Mouse (Mus musculus) intestine, embryonic 14.5 days (tissue): ENCODE data around the gene Grid2ip. TPM values are rescaled to one million over a fixed set of nuclear protein-coding genes. Genes with fewer than 3 reads are reported as not detected.
A peak's percentile ranks its signal among the peaks of the same experiment; 100 is the strongest.

ENCODE experiments used
- ATAC-seq: fragments of 200-750 bp; cut with Nextera tagmentation; replicated peaks from 2 replicates; pipeline ENCODE4 v1.8.0; 2017; ENCODE audit warnings: low read depth, moderate number of reproducible peaks, moderate TSS enrichment, moderate library complexity; ENCODE audit not compliant: low FRiP score, low TSS enrichment
- DNase-seq: peaks from one replicate; pipeline ENCODE4 v3.0.0-alpha.2; 2018; ENCODE audit warnings: low spot score
- H3K27ac ChIP-seq: fragments of 300-500 bp; sonication (generic); 2 replicates; pipeline ENCODE4 v1.5.1; 2014; ENCODE audit warnings: low read depth, mild to moderate bottlenecking, control low read depth
- H3K27me3 ChIP-seq: fragments of 300-500 bp; sonication (generic); replicated peaks from 2 replicates; pipeline ENCODE4 v1.6.1; 2014; ENCODE audit warnings: low read length, control low read depth; ENCODE audit not compliant: control insufficient read depth, insufficient read depth
- H3K36me3 ChIP-seq: fragments of 300-500 bp; sonication (generic); 2 replicates; pipeline ENCODE4 v1.6.1; 2014; ENCODE audit warnings: low read length, control low read depth; ENCODE audit not compliant: control insufficient read depth, insufficient read depth
- H3K4me1 ChIP-seq: fragments of 300-500 bp; sonication (generic); replicated peaks from 2 replicates; pipeline ENCODE4 v1.6.1; 2014; ENCODE audit warnings: low read length, control low read depth, mixed read lengths; ENCODE audit not compliant: control insufficient read depth, insufficient read depth
- H3K4me2 ChIP-seq: fragments of 300-500 bp; sonication (generic); 2 replicates; pipeline ENCODE4 v1.6.1; 2014; ENCODE audit warnings: low read length
- H3K4me3 ChIP-seq: fragments of 300-500 bp; sonication (generic); 2 replicates; pipeline ENCODE4 v1.5.1; 2014; ENCODE audit warnings: low read depth, low read length, control low read depth, mixed read lengths
- H3K9ac ChIP-seq: fragments of 300-500 bp; sonication (generic); 2 replicates; pipeline ENCODE4 v1.6.1; 2014; ENCODE audit warnings: mild to moderate bottlenecking, low read length
- H3K9me3 ChIP-seq: fragments of 300-500 bp; sonication (generic); 2 replicates; pipeline ENCODE4 v1.6.1; 2016; ENCODE audit warnings: low read length, control low read depth; ENCODE audit not compliant: control insufficient read depth
- WGBS: fragments of 180-500 bp; shearing (Covaris S2); extraction: QIAGEN DNeasy Blood & Tissue Kit; methylation state at CpG from one replicate; pipeline ENCODE4 v1.1.7; 2014; 5-methylcytosine and 5-hydroxymethylcytosine counted together
- polyA plus RNA-seq: library from polyadenylated mRNA; unstranded; fragments of >200 nt; fragmentation: Nextera tagmentation; extraction: Ambion mirVana; gene quantifications from 2 replicates; pipeline ENCODE4 v1.2.1, GENCODE M21; 2014

Grid2ip gene
- polyA plus RNA-seq, 1 experiment from 2014 or later = 0.30 TPM

- WGBS = 48% methylated on average over 2 of the region's 2 CpGs
- Histone ChIP-seq H3K4me1 (no peaks in the 10 kb centered on the region), H3K9me3 (no peaks in the 10 kb centered on the region), H3K4me2 (no peak overlapping the region), H3K27ac (no peak overlapping the region), H3K9ac (no peak overlapping the region), H3K4me3 (no peak overlapping the region), H3K27me3 (no peaks in the 10 kb centered on the region), H3K36me3 (no peaks in the 10 kb centered on the region)
- ATAC-seq = no peak
- no peak for DNase-seq
These were observed 38.5 kb downstream of the Grid2ip start for GRCm38 (mm10) chr5:143395649-143396048.

DNA sequence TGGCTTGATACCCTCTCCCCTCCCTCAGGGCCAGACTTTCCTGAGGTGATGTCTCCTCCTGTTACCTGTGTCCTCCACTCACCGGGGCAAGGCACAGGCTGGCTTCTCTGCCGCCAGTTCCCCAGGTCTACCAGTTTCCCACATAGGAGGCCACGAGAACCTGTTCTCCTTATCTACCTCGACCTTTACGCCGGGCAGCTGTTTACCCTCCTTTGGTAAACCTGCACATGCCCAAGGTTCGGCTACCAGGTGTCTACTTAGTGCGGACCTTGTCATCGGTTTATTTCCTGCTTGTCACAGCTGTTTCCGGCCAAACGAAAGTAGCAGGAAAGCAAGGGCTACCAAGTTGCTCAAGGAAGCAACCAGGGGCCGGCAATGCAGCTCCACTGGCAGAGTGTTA lies 43.4 kb downstream of the Grid2ip start:
- peak; percentile 71 for DNase-seq
- Histone ChIP-seq H3K9ac (no peak overlapping the region), H3K4me3 (no peak overlapping the region), H3K4me2 (no peak overlapping the region), H3K4me1 (peaks cover 17% of the 10 kb centered on the region), H3K27me3 (no peaks in the 10 kb centered on the region), H3K9me3 (no peaks in the 10 kb centered on the region), H3K27ac (peak overlapping the region; percentile 51; the same call in 1 of the 2 replicates), H3K36me3 (peaks cover 4% of the 10 kb centered on the region)
- whole genome bisulfite sequencing = 75% methylated on average over 12 of the region's 12 CpGs
- no peak; the same call in 1 of the 2 replicates for ATAC-seq

- 47% methylated on average over 2 of the region's 2 CpGs for WGBS
These were observed 44.4 kb downstream of the Grid2ip start for GRCm38 (mm10) chr5:143401556-143401955.

GRCm38 (mm10) chr5:143403221-143404147 lies 46.3 kb downstream of the Grid2ip start, which contains the start of gene Kdelr2:
TSS of gene Kdelr2 (plus strand) at chr5:143403838.
- WGBS = under 1% methylated on average over 71 of the region's 72 CpGs
- Histone ChIP-seq H3K9me3 (no peaks in the 10 kb centered on the region), H3K36me3 (peaks cover 32% of the 10 kb centered on the region), H3K4me2 (peak within 1 kb of the TSS; percentile 83), H3K27me3 (no peaks in the 10 kb centered on the region), H3K4me1 (peaks cover 18% of the 10 kb centered on the region), H3K27ac (peak within 1 kb of the TSS; percentile 88), H3K9ac (peak within 1 kb of the TSS; percentile 79), H3K4me3 (peak within 1 kb of the TSS; percentile 99)
- peak; percentile 92 for DNase-seq
- peak; percentile 94 for ATAC-seq

More at GRCm38 (mm10) chr5:143401556-143401955, 44.4 kb downstream of the Grid2ip start:
- ATAC-seq (no peak), DNase-seq (no peak)
- Histone ChIP-seq H3K36me3 (peaks cover 14% of the 10 kb centered on the region), H3K4me1 (peaks cover 18% of the 10 kb centered on the region), H3K27me3 (no peaks in the 10 kb centered on the region), H3K27ac (no peak overlapping the region), H3K4me3 (no peak overlapping the region), H3K9ac (no peak overlapping the region), H3K9me3 (no peaks in the 10 kb centered on the region), H3K4me2 (no peak overlapping the region)

DNA sequence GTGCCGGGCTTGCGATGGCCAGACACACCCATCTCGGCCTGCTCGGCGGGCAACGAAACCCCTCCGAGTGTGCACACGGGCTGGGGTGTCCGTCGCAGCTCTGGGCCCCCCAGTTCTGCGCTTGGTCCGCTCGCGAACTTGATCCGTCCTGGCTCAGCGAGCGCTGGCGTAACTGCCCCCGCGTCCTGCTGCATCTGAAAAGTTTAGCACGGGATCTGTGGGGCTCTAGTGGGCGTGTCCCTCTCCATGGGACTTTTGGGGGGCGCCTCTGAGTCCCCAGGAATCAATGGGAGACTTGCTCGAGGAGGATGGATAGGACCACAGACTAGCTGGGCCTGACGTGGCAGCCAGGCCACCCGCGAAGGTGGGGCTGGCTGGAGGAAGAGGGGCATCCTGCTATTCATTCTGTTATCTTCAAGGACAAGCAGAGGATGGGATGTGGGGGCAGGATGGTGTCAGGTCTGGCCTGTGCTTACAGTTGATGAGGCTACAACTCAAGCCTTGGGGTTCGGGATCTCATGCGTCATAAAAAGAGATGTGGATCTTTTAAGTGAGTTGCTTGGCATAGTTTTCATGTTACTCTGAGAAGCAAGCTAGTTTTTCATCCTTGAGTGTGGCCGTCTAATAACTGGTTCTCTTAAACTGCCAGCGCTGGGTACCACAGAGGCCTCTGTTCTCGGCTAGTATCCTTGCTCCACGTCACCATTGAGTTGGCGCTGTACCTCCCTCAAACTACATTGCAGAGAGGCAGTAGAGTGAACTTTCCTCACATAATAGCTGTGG lies 47.2 kb downstream of the Grid2ip start:
- Histone ChIP-seq H3K9me3 (no peaks in the 10 kb centered on the region), H3K36me3 (peaks cover 38% of the 10 kb centered on the region), H3K4me3 (peak overlapping the region; percentile 99), H3K4me2 (peak overlapping the region; percentile 83), H3K27ac (peak overlapping the region; percentile 88), H3K9ac (peak overlapping the region; percentile 79), H3K4me1 (peaks cover 18% of the 10 kb centered on the region), H3K27me3 (no peaks in the 10 kb centered on the region)
- DNase-seq (no peak), ATAC-seq (no peak; the same call in 1 of the 2 replicates)
- WGBS = 4% methylated on average over 32 of the region's 34 CpGs

DNA sequence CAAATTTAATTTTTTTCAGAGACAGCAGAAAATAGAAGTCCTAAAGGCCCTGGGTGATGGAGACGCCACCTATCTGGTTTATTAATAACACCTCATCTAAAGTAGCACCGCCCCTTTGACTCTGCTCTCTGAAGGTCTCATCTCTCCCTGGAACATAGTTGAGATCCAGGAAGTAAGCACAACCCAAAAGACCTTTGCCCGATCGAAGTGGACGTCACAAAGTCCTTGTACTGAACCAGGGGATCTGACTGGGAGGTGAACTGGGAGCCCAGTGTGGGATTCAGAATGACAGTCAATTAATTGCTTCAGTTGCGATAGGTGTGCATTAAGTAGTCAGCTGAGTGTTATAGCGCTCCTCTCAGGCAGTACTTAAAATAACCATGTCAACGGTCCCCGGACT lies 48.1 kb downstream of the Grid2ip start:
- Histone ChIP-seq H3K4me1 (peaks cover 18% of the 10 kb centered on the region), H3K27me3 (no peaks in the 10 kb centered on the region), H3K27ac (no peak overlapping the region), H3K4me2 (peak overlapping the region; percentile 83), H3K9ac (peak overlapping the region; percentile 79; the same call in 1 of the 2 replicates), H3K9me3 (no peaks in the 10 kb centered on the region), H3K36me3 (peaks cover 43% of the 10 kb centered on the region), H3K4me3 (peak overlapping the region; percentile 99)
- WGBS = 84% methylated on average over 9 of the region's 9 CpGs
- ATAC-seq = no peak
- DNase-seq = no peak

DNA sequence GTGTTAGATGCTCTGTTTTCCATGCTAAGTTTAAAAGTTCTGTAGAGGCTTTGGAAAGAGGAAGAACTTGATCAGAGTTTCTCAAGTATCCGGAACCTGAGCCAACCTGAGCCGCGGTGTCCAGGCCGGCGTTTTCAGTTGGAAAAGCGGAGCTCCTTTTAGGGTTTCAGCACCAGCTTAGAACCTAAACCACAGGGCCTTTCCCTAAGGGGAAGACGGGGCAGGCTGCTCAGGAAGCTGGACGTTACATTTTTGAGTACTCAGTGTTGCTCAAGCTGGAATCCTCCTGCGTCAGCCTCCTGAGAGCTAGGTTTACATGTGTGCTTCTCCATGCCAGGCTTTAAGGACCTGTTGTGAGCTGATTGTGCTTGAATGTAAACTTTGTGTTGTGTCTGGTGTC lies 49.4 kb downstream of the Grid2ip start:
- Histone ChIP-seq H3K9me3 (no peaks in the 10 kb centered on the region), H3K27ac (no peak overlapping the region), H3K36me3 (peaks cover 53% of the 10 kb centered on the region), H3K4me2 (no peak overlapping the region), H3K9ac (no peak overlapping the region), H3K4me3 (no peak overlapping the region), H3K4me1 (peaks cover 18% of the 10 kb centered on the region), H3K27me3 (no peaks in the 10 kb centered on the region)
- WGBS = 95% methylated on average over 9 of the region's 9 CpGs
- ATAC-seq (no peak), DNase-seq (no peak)

GRCm38 (mm10) chr5:143409239-143409638 lies 52.1 kb downstream of the Grid2ip start:
- no peaks in the 10 kb centered on the region for H3K27me3 ChIP-seq
- no peaks in the 10 kb centered on the region for H3K9me3 ChIP-seq
- no peak overlapping the region for H3K4me3 ChIP-seq
- H3K9ac ChIP-seq = no peak overlapping the region
- H3K36me3 ChIP-seq = peaks cover 75% of the 10 kb centered on the region
- no peak overlapping the region for H3K27ac ChIP-seq
- DNase-seq (no peak), ATAC-seq (no peak)
- no peak overlapping the region for H3K4me2 ChIP-seq
- 65% methylated on average over 3 of the region's 3 CpGs for WGBS
- peaks cover 11% of the 10 kb centered on the region for H3K4me1 ChIP-seq
